Mouse (Mus musculus): ENCODE results near the gene Cxcl17.
"Not testable (repeated sequence)": the region's sequence is repeated elsewhere in the genome, so short reads cannot be mapped to it uniquely, and the experiment has no call there.

Cxcl17 gene

GRCm38 (mm10) chr7:25424429-25424828 lies 11.7 kb upstream of the Cxcl17 start:
- DNase-seq (ENCODE audit: low spot score) = peak; percentile 91

DNA sequence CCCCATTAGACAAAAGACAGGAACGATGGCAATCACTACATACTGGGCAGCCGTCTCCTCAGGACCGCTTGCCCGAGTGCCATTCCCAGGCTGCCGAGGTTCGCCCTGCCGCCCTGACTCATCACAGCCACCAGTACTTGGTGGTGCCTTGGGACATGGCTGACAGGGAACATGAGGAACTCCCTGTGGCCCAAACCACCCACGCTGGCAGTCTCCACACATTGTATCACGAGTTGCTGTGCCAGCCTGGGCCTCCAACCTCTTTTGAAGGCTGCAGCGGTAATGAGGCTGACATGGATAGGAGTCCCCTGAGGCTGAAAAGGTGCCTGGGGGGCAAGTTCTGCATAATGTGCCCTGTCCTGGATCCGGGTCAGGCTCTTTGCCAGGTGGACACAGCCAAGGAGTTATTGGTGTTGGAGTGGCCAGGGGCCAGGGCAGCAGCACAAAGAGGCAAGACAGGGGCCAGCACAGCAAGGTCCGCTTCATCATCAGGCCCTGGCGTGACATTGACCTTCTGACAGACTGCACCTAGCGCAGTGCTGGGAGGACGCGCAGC lies 9.7 kb upstream of the Cxcl17 start:
- DNase-seq (ENCODE audit: low spot score) = no peak

DNA sequence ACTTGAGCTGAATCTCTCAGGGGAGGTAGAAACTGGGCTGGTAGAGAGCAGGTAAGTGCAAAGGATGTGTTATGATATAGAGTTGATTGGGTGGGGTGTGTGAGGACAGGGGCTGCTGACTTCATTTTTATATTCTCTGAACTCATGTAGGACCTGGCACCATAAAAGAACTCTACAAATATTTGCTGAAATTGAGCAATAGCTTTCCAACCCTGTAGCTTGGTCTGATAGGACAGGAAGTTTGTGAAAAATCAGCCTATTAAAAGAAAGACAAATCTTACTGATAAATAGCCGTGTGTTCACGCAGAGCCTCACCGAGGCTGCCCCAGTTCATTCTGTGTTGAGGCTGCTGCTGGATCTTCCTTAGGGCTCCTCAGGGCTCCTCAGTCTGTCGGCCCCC lies 7.3 kb upstream of the Cxcl17 start:
- DNase-seq (ENCODE audit: low spot score) = no peak

DNA sequence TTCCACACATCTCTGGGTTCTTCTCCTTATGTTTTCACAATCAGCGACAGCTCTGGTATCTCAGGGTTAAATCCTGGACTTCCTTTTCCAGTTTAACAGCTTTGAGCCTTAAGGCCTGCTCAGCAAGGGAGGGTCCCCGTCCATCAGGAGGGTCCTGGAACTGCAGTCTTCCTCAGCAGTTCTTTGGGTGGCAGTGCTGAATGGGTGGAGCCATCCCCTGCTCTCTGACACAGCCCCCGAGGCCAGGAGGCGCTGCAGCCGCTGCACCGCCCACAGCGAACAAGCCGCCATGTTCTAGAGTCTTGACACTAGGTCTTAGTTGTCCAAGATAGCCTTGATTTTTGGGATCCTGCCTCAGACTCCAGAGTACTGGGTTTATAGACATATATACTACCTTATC lies 6.8 kb upstream of the Cxcl17 start:
- no peak for DNase-seq (ENCODE audit: low spot score)

- peak; percentile 62 for DNase-seq (ENCODE audit: low spot score)
Observed at GRCm38 (mm10) chr7:25417597-25417996, 4.9 kb upstream of the Cxcl17 start.

DNA sequence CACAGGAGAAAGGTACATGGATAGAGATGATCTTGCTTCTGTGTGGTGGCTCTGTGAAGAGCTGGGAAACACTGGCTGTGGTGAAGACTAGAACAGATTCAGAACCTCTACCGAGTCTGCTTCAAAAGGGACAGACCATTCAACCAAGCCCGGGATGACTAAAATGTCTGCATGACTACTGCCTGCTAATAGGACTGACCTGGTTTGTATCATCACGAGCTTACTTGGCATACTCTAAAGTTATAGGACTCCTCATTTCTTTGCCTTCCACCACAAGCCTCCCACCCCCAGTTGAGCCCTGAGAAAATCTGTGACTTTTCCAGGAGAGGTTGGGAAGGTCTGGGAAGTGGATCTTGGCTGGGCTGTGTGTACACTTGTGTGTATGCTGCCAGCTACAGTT lies 825 bp downstream of the Cxcl17 start:
- DNase-seq (ENCODE audit: low spot score) = no peak

GRCm38 (mm10) chr7:25410969-25411615 lies 1.6 kb downstream of the Cxcl17 start:
- no peak for DNase-seq (ENCODE audit: low spot score)

DNA sequence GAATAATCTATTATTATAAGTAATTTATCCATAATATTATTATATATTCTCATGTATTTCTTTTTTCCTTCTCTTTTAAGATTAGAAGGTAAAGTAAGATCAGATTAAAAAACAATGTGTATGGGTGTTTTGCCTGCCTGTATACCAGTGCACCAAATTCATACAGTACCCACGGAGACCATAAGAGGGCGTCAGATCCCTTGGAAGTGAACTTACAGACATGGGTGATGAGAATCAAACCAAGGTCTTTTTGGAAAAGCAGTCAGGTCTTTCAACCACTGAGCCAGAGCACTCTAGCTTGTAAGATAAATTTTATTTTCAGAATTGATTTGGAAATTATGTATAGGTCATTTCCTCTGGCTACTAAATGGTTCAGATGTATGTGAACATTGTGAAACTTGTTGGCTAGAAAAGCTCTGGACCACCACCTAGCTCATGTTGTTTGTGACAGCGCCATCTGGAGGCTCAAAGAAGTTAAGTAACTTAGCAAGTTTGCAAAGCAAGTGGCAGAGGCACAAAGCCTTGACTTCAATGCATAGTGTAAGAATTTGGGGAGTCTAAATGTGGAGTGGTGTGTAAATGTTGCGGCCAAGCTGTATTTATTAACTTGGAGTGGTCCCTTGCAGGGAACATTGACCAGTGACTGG lies 3.4 kb downstream of the Cxcl17 start:
- DNase-seq (ENCODE audit: low spot score) = no peak

GRCm38 (mm10) chr7:25406468-25406867 lies 6.2 kb downstream of the Cxcl17 start:
- no peak for DNase-seq (ENCODE audit: low spot score)

GRCm38 (mm10) chr7:25402671-25403101 lies 10.0 kb downstream of the Cxcl17 start:
- no peak for DNase-seq (ENCODE audit: low spot score)

DNA sequence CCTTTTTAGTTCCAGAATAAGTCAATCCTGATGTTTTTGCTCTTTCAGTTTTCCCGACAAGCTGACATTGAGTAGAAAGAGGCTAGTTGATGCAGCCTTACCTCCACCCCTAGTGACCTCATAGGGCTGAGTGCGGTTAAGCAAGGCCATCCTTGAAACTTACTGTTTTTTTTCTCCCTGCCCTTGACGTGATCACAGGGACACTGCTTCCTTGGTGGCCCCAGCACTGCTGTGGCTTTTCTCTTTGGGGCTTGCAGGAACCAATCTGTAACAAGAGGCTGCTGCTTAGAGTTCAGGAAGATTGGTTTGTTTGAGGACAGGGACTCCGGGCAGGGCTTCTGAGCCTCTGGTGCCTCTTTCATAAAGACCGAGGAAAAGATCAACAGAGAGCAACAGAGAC lies 10.7 kb downstream of the Cxcl17 start:
- DNase-seq (ENCODE audit: low spot score) = no peak

GRCm38 (mm10) chr7:25401551-25401950 lies 11.1 kb downstream of the Cxcl17 start:
- DNase-seq (ENCODE audit: low spot score) = no peak

- not testable (repeated sequence) for DNase-seq (ENCODE audit: low spot score)
Observed at GRCm38 (mm10) chr7:25399028-25399427, 13.7 kb downstream of the Cxcl17 start.

GRCm38 (mm10) chr7:25398610-25399009 lies 14.1 kb downstream of the Cxcl17 start, which contains the start of gene Lipe:
Lipe (minus strand) TSS chr7:25398710.
- no peak for DNase-seq (ENCODE audit: low spot score)

- no peak for DNase-seq (ENCODE audit: low spot score)
Observed at GRCm38 (mm10) chr7:25396621-25397020, 16.1 kb downstream of the Cxcl17 start.

GRCm38 (mm10) chr7:25395558-25396521 lies 16.8 kb downstream of the Cxcl17 start:
- peak; percentile 98 for DNase-seq (ENCODE audit: low spot score)

- DNase-seq (ENCODE audit: low spot score) = no peak
Observed at GRCm38 (mm10) chr7:25395186-25395557, 17.5 kb downstream of the Cxcl17 start.

- no peak for DNase-seq (ENCODE audit: low spot score)
Observed at GRCm38 (mm10) chr7:25394754-25395153, 17.9 kb downstream of the Cxcl17 start.

GRCm38 (mm10) chr7:25393451-25394210 lies 19.1 kb downstream of the Cxcl17 start:
- no peak for DNase-seq (ENCODE audit: low spot score)

GRCm38 (mm10) chr7:25392851-25393250 lies 19.8 kb downstream of the Cxcl17 start:
- DNase-seq (ENCODE audit: low spot score) = no peak

DNA sequence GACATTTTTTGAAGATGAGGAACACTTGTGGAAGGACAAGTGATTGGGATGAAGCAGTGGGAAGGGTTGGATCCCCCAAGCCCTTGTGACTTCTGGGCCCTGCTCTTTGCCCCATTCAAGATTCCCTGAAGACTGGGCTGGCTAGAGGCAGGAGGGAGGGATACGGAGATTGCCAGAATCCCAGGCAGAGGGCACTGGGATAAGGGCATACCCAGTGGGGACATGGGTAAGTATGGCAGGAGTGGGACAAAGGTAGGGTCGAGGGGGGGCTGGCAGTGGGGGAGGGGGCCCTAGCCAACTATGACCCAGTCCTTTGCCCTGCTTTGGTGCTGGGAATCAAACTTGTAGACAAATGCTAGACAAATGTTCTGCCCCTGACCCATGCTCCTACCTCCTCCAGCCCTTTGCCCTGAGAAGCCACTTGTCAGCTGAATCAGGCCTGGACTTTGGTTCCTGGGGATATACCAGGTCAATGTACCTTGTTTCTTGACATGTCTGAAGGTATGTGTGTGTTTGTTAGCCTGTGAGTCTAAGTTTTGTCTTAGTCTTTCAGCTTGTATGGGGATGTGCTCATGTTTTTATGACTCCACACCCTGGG lies 20.7 kb downstream of the Cxcl17 start:
- DNase-seq (ENCODE audit: low spot score) = no peak

All from testis, postnatal 10 days (tissue).